Mouse (Mus musculus): ENCODE measurements at regions not wholly inside any gene's neighbourhood (a gene's known extent, or its start where the extent isn't known, plus 50 kb on each side); places are given as distances from the start of the nearest gene placed in this dataset.

GRCm38 (mm10) chr10:67743561-67743960 is 168.9 kb downstream of the Zfp365 start:
- TF ChIP-seq CTCF (IDR thresholded peaks at IDR 0.05; ENCODE audit: control insufficient read depth, insufficient read depth, insufficient read length) = no peak
- no peak for TF ChIP-seq USF1 (IDR thresholded peaks at IDR 0.05; ENCODE audit: low read depth)
- TF ChIP-seq MYOG (IDR thresholded peaks at IDR 0.05; ENCODE audit: control insufficient read depth, extremely low read depth, insufficient read length) = no peak
- TF ChIP-seq MAX (IDR thresholded peaks at IDR 0.05) = no peak
- TF ChIP-seq FOSL1 (IDR thresholded peaks at IDR 0.05; ENCODE audit: insufficient read depth, low read length, poor library complexity, severe bottlenecking) = no peak
- TF ChIP-seq MYOD1 (IDR thresholded peaks at IDR 0.05; ENCODE audit: control insufficient read depth, insufficient read length, low read depth) = no peak
- no peak for TF ChIP-seq CEBPB (IDR thresholded peaks at IDR 0.05; ENCODE audit: low read depth)

All from C2C12 (cell line).